Mouse (Mus musculus) kidney, postnatal 0 days (tissue): ENCODE measurements at regions not wholly inside any gene's neighbourhood (a gene's known extent, or its start where the extent isn't known, plus 50 kb on each side); places are given as distances from the start of the nearest gene placed in this dataset.

Experiments
- ATAC-seq: fragments of 200-750 bp; cut with Nextera tagmentation; replicated peaks from 2 replicates; pipeline ENCODE4 v1.8.0; 2017; ENCODE audit warnings: low read depth, moderate number of reproducible peaks, moderate TSS enrichment, moderate library complexity; ENCODE audit not compliant: low FRiP score
- DNase-seq: peaks from one replicate; pipeline ENCODE4 v3.0.0-alpha.2; 2016; ENCODE audit warnings: low spot score
- H3K27ac ChIP-seq: fragments of 300-500 bp; sonication (generic); 2 replicates; pipeline ENCODE4 v1.5.1; 2014; ENCODE audit warnings: mild to moderate bottlenecking
- H3K27me3 ChIP-seq: fragments of 300-500 bp; sonication (generic); 2 replicates; pipeline ENCODE4 v1.6.1; 2014; ENCODE audit warnings: low read length, mixed read lengths; ENCODE audit not compliant: insufficient read depth
- H3K36me3 ChIP-seq: fragments of 300-500 bp; sonication (generic); 2 replicates; pipeline ENCODE4 v1.6.1; 2014; ENCODE audit warnings: low read length, mixed read lengths; ENCODE audit not compliant: insufficient read depth
- H3K4me1 ChIP-seq: fragments of 300-500 bp; sonication (generic); replicated peaks from 2 replicates; pipeline ENCODE4 v1.6.1; 2014; ENCODE audit warnings: antibody characterized with exemption, low read length, mixed read lengths; ENCODE audit not compliant: insufficient read depth
- H3K4me2 ChIP-seq: fragments of 300-500 bp; sonication (generic); 2 replicates; pipeline ENCODE4 v1.6.1; 2014; ENCODE audit warnings: mild to moderate bottlenecking, low read length, moderate library complexity, mixed read lengths
- H3K4me3 ChIP-seq: fragments of 300-500 bp; sonication (generic); replicated peaks from 2 replicates; pipeline ENCODE4 v1.5.1; 2014; ENCODE audit warnings: low read depth, low read length
- H3K9ac ChIP-seq: fragments of 300-500 bp; sonication (generic); 2 replicates; pipeline ENCODE4 v1.6.1; 2014; ENCODE audit warnings: low read depth, low read length
- H3K9me3 ChIP-seq: fragments of 300-500 bp; sonication (generic); replicated peaks from 2 replicates; pipeline ENCODE4 v1.6.1; 2016; ENCODE audit warnings: low read length, inconsistent platforms, mixed read lengths
- CTCF ChIP-seq: IDR thresholded peaks from 2 replicates; pipeline ENCODE4 v1.5.1; 2016; ENCODE audit warnings: antibody characterized with exemption, low read depth, mild to moderate bottlenecking, moderate library complexity
- WGBS: fragments of 180-500 bp; shearing (Covaris S2); extraction: QIAGEN DNeasy Blood & Tissue Kit; methylation state at CpG from one replicate; pipeline ENCODE4 v1.1.7; 2014; 5-methylcytosine and 5-hydroxymethylcytosine counted together

DNA sequence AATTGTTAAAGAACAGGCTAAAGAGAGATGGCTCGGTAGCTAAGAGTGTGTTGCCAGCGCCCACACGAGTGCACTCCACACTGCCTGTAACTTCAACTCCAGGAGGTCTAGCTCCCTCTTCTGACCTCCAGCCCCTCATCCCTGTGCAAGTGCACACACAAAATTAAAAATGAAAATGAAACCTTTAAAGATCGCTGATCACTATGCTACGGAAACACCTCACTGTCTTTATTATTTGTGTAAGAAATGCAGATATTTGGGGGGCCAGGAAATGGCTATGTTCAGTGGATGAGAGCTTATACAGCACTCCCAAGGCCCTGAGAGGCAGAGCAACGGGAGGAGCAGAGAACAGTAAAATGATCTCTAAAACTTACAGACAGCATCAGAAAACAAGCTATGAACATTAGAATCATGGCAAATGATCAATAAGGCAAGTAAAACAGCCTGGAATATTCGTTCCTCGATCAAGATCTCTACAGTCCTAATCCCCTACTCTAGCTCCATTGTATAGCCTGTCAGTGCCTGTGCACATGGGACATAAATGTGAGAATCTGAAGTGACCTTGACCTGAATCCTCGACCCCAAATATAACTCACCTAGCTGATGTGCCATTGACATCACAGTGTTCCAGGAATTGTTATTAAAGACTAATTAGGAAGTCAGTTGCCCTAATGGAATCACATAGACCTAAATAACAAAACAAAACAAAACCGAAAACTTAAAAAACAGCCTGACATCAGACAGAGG lies 64.4 kb upstream of the S1pr1 start:
- no peak for TF ChIP-seq CTCF
- ATAC-seq: no peak

DNA sequence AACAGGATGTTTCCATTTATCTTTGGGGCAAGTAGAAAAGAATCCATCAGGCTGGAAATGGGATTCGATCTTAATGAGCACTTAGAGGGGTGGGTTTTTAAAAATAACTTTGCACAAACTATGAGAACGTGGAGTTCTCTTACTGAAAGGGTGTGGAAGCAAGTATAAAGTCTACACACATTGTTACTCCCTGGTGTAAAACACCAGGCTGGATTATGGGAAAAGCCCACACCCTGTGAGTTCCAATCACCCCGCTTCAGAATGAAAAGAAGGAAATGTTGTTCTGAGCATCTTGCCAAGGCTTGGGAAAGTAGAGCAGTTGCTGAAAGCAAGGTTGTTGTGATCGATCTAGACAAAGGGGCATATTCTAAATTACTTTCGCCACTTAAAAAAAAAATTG lies 65.0 kb upstream of the S1pr1 start:
- no peaks in the 10 kb centered on the region for H3K27me3 ChIP-seq
- 81% methylated on average over 5 of the region's 5 CpGs for WGBS
- no peak for DNase-seq
- no peak overlapping the region for H3K9ac ChIP-seq
- H3K4me2 ChIP-seq: no peak overlapping the region
- no peak for ATAC-seq
- H3K4me3 ChIP-seq: no peak overlapping the region
- H3K4me1 ChIP-seq: no peaks in the 10 kb centered on the region
- H3K36me3 ChIP-seq: no peaks in the 10 kb centered on the region
- no peak overlapping the region for H3K27ac ChIP-seq
- H3K9me3 ChIP-seq: no peaks in the 10 kb centered on the region
- no peak for TF ChIP-seq CTCF

More for the DNA sequence above, 64.4 kb upstream of the S1pr1 start:
- Histone ChIP-seq H3K4me1 (no peaks in the 10 kb centered on the region), H3K9me3 (no peaks in the 10 kb centered on the region), H3K27ac (no peak overlapping the region), H3K4me3 (no peak overlapping the region), H3K4me2 (no peak overlapping the region), H3K9ac (no peak overlapping the region), H3K36me3 (no peaks in the 10 kb centered on the region), H3K27me3 (no peaks in the 10 kb centered on the region)
- 83% methylated on average over 10 of the region's 10 CpGs for WGBS
- DNase-seq: no peak

DNA sequence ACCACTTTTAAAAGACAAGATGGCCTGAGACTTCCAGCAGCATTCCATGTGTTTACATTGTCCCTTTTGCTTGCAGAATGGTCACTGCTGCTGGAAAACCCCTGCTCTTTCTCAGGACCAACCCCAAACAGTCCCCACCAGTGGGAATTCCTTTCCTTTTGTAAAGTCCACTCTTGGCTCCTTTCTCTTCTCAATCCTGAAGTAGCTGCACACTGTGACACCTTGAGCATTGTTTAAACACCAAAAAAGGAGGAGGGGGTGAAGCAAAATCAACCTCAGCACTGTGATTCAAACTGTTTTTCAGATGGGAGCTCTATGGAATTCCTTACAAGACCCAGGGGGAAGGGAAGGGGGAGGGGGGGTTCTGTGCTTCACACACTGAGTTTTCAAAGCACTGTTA lies 67.9 kb upstream of the S1pr1 start:
- Histone ChIP-seq H3K9ac (no peak overlapping the region), H3K36me3 (no peaks in the 10 kb centered on the region), H3K4me3 (no peak overlapping the region), H3K27me3 (no peaks in the 10 kb centered on the region), H3K4me1 (no peaks in the 10 kb centered on the region), H3K27ac (no peak overlapping the region), H3K9me3 (no peaks in the 10 kb centered on the region), H3K4me2 (no peak overlapping the region)
- no peak for DNase-seq
- no peak for TF ChIP-seq CTCF
- ATAC-seq: no peak

DNA sequence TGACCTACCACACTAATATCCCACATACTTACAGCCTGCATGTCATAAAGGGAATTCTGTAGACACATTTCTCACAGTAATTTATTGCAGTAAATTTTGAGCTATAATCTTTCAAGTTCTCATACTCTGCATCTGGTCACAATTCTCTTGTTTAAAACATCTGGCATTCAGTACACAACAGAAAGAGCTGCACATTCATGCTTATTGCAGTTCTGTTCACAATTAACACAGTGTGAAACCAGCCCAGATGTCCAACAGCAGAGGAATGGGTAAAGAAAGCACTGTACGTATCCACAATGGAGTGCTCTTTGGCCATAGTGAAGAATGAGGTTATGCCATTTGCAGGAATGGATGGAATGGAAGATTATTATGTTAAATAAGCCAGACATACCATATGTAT lies 72.5 kb upstream of the S1pr1 start:
- 83% methylated on average over 1 of the region's 1 CpGs for WGBS

DNA sequence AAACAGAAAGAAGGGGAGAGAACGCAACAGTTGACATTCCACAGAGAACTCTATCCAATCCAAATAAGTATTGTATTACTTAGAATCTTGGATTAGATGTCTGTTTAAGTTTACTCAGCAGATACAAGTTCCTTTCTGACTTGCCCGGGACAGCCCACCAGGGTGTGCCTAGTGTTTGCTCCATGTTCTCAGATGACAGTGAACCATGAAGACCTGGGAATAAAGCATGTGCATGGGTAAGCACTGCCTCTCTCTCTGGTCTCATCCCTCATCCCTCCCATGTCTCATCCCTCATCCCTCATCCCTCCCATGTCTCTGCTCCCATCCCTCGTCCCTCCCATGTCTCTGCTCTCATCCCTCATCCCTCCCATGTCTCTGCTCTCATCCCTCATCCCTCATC lies 73.7 kb upstream of the S1pr1 start:
- ATAC-seq: no peak
- Histone ChIP-seq H3K4me2 (no peak overlapping the region), H3K4me1 (no peaks in the 10 kb centered on the region), H3K36me3 (no peaks in the 10 kb centered on the region), H3K27me3 (no peaks in the 10 kb centered on the region), H3K4me3 (no peak overlapping the region), H3K9ac (no peak overlapping the region), H3K9me3 (no peaks in the 10 kb centered on the region), H3K27ac (no peak overlapping the region)
- TF ChIP-seq CTCF: no peak
- 44% methylated on average over 3 of the region's 3 CpGs for WGBS
- no peak for DNase-seq

More for the DNA sequence above, 72.5 kb upstream of the S1pr1 start:
- ATAC-seq (no peak), DNase-seq (no peak)
- Histone ChIP-seq H3K4me3 (no peak overlapping the region), H3K9ac (no peak overlapping the region), H3K36me3 (no peaks in the 10 kb centered on the region), H3K4me1 (no peaks in the 10 kb centered on the region), H3K4me2 (no peak overlapping the region), H3K9me3 (no peaks in the 10 kb centered on the region), H3K27ac (no peak overlapping the region), H3K27me3 (no peaks in the 10 kb centered on the region)
- no peak for TF ChIP-seq CTCF

DNA sequence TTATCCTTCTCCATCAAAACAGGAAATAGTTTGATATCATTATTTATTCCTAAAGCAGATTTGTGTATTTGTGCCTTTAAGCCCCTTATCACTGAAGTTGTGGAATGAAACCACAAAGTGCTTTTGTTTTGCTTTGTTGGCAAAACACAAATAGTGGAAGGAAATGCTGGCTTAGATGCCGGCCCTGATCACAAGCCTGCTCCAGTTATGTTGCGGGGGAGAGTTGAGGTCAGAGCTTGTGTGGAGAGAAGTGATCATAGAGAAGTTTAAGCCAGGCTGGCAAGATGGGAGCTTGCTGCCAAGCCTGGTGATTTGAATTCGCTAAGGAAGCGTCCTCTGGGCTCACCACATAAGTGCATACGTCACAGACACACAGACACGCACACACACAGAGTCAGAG lies 74.2 kb upstream of the S1pr1 start:
- Histone ChIP-seq H3K9ac (no peak overlapping the region), H3K9me3 (no peaks in the 10 kb centered on the region), H3K27me3 (no peaks in the 10 kb centered on the region), H3K4me1 (no peaks in the 10 kb centered on the region), H3K4me3 (no peak overlapping the region), H3K36me3 (no peaks in the 10 kb centered on the region), H3K27ac (no peak overlapping the region), H3K4me2 (no peak overlapping the region)
- ATAC-seq: no peak
- TF ChIP-seq CTCF: no peak
- 62% methylated on average over 6 of the region's 6 CpGs for WGBS
- DNase-seq: peak; percentile 23

DNA sequence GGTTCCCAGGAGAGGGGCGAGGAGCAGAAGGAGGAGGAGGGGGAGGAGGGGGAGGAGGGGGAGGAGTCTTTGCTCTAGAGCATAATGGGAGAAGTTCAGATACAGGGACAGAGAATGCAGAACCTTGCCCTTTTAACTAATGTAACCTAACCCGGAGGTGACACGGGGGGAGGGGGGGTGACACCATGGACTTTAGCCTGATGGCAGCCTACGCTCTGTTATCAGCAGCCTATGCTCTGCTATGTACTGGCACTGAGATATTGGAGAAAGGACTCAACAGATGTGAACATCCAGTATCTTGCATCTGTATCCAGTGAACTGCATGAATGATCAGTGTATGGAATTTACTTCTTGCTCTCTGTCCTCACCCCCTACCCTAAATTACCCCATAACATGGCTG lies 77.7 kb upstream of the S1pr1 start:
- Histone ChIP-seq H3K27me3 (no peaks in the 10 kb centered on the region), H3K4me3 (no peak overlapping the region), H3K9ac (no peak overlapping the region), H3K36me3 (no peaks in the 10 kb centered on the region), H3K27ac (no peak overlapping the region), H3K4me2 (no peak overlapping the region), H3K4me1 (no peaks in the 10 kb centered on the region), H3K9me3 (no peaks in the 10 kb centered on the region)
- no peak for ATAC-seq
- TF ChIP-seq CTCF: no peak
- 57% methylated on average over 4 of the region's 4 CpGs for WGBS
- DNase-seq: no peak
